Mouse (Mus musculus): ENCODE results near the gene Camk2g.

The Camk2g gene

DNA sequence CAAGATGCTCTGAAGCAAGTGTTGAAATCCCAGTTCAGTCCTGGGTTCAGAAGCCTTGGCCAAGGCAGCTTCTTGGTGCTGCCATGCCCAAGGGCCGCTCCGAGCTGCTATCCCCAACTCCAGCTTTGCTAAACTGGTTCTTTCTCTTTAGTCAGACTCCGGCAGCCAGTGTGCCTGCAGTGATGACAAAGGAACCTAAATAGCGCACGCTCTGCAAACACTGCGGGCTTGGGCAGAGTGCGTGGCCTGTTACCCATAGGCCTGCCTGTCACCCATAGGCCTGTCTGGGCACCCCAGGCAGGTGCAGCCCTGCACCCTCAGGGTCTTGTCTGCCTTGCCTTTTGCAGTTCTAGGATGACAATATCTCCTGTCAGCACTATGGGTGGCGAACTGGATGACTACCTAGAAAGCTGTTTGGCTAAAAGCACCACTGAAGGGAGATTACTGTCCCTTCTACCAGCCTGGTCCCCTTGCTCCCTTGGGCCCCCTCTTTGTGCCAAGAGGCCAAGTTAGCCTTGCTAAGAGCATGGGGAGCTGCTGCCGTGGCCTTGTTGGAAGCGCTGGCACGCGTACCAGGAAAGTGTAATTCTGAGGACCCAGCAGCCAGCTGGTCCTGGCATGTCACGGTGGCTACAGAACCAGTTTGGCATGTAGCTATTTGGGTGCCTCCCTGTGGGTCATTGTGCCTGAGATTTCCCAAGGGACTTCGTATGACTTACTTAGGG is 12.4 kb upstream of the Camk2g start:
- DNase-seq: peak; percentile 48

- DNase-seq: peak; percentile 86
Observed at GRCm38 (mm10) chr14:20804964-20805672, 11.2 kb upstream of the Camk2g start.

DNA sequence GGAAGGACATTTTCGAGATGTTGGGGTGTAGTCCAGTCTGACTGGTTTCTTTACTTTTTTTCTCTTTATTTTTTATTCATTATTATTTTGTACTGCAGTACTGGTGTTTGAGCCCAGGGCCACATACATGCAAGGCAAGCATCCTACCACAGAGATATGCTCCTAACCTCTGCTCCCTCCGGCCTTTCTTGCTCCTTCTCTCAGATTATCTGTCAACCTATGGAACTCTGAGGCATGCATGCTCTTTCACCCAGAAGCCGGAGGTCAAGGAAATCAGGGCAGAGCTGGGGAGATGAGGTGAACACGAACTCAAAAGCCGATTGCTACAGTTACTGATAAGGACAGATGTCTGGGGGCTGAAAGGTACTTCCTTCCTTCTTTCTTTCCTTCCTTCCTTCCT is 10.6 kb upstream of the Camk2g start:
- no peak for DNase-seq

DNA sequence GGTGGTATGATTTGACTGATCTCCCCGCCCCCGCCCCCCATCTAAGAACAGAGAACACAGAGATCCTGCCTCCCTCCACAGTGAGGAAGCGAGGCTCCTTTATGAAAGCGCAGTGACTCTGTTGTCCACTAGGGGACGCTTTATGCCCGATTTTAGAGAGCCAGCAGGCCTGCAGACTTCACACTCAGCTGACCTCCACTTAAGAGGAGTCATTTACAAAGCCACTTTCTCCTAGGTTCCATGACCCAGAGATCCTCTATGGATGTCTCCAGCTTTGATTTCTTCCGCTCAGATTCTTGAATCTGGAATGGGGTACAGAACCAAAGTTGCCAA is 9.7 kb upstream of the Camk2g start:
- DNase-seq: peak; percentile 89

GRCm38 (mm10) chr14:20802926-20803605 is 9.2 kb upstream of the Camk2g start:
- no peak for DNase-seq

DNA sequence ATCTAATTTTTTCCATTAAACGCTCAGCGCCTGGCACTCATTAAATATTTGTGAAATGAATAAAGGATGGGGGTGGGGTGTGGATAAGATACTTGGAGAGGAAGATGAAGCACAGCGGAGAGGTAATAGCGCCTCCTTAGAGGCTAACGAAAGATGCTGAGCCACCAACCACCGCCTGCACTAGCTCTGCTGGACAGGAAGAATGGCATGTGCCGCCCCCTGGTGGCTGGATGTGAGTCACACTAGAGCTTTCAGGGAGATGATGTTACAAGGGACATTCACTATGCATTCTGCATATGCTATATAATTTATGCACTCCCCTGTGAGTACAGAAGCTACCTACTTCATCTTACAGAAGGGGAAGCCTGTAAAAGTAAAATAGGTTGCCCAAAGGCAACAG is 4.9 kb upstream of the Camk2g start:
- peak; percentile 89 for DNase-seq

DNA sequence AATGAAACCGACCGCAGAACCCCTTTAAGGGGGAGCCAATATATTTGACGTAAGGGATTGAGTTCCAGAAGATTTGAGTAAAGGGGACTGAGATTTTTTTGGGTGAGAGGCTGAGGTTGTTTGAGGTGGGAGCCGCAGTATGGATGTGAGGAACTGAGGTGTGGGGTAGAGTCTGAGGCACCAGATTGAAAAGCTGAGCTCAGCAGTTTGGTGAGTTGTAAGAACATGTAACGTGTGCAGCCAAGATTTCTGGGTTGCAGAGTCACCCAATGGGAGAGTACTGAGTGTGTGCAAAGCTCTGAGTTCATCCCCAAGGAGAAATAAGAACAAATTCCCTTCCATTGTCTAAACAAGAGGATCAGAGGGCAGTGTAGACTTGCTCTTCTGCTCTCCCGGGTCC is 4.4 kb upstream of the Camk2g start:
- DNase-seq: no peak

GRCm38 (mm10) chr14:20796643-20797042 is 2.8 kb upstream of the Camk2g start:
- no peak for DNase-seq

- no peak for DNase-seq
Observed at GRCm38 (mm10) chr14:20796170-20796569, 2.3 kb upstream of the Camk2g start.

- no peak for DNase-seq
Observed at GRCm38 (mm10) chr14:20795423-20796152, 1.7 kb upstream of the Camk2g start.

GRCm38 (mm10) chr14:20794589-20794988 is 701 bp upstream of the Camk2g start:
- DNase-seq: no peak

- DNase-seq: no peak
Observed at GRCm38 (mm10) chr14:20792922-20793757, 748 bp downstream of the Camk2g start.

DNA sequence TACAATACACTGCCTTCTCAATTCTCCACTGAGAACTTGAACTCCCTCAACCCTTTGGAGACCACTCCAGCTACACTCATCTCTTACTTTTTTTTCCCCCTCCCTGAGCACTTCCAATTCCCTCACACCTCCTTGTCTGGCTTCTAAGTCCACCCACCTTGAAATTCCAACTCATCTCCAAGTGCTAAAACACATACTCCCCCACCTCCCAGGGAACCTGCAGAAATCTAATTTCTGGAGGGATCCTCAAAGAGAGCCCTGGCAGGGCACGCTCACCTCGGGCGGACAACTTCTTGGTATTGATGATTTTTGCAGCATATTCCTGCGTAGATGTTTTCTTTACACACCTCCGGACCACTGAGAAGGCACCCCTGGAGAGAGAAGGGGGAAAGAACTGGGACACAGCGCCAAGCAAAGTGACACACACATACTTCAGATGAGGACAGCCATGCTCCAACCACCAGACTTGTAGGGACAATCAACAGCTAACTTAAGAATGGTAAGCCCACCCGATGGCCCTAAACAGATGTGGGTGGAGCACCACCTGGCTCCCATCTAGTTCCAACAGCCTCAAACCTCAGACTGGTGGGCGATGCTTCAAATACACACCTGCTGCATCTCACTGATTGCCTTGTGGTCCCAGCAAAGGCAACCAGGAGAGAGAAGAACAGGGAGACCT is 1.5 kb downstream of the Camk2g start:
- no peak for DNase-seq

DNA sequence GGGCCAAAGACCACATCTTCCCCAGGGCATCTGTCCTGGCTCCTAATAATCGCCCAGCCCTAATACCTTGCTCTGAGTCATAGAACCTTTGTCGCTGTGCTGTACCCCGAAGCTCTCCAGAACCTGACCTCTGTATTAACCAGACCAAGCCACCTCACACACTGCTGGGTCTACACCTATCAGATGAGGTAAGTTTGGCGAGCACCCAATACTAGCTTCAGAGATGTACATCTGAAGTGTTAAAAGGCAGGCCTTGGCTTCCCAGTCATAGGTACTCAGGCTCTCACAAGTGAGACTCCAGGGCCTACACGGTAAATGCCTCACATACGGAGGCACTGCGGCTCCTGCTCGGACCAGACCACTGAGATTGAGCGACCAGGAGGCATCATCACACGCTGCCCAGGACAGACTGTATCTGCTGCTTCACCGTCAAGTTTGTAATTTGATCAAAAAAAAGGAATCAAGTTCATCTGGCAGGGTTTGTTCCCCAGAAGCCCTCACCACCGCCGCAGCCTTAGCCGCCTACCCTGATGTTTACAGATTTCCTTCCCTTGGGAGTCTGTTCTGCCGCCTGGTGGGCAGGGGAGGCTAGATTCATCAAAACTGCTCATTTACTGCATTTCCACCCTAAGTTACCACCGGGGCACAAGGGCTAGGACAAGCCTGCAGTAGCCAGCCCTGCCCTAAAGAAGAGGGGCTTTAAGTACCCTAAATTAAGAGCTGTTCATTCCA is 2.2 kb downstream of the Camk2g start:
- DNase-seq: no peak

DNA sequence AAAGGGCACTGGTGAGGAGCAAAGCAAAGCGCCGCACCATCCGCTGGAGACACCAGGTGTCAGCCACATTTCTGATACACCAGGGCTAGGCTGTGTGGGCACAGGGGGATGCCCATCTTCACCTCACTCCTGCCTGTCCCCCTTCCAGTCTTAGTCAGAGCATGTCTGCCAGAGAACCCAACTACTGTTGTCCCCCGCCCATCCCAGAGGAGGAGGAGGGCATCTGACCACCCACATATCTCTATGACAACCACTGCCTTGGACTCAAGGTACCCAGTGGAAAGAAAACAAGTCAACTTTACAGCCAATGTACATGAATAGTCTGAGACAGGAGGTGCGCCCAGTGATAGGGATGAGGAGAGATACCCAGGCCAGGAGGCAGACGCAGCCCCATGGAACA is 2.9 kb downstream of the Camk2g start:
- DNase-seq: no peak

GRCm38 (mm10) chr14:20790445-20790844 is 3.4 kb downstream of the Camk2g start:
- DNase-seq: no peak

DNA sequence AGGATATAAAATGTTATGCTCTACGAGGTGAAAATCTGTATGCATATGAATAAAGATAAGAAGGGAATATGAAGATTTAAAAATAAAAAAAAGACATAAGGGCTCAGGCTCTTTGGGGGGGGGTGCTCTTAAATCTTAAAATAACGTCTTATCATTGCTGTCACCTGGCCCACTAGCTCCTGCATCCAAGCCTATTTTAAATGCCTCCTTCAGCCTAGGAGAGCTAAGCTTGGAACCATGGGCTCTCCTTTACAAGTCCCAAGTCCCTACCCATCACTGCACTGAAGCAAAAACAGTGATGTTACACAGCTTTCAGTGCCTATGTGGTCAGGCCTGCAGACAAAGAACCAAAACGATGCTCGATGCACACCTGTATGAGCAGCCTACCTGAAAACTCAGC is 4.3 kb downstream of the Camk2g start:
- no peak for DNase-seq

- no peak for DNase-seq
Observed at GRCm38 (mm10) chr14:20788151-20788550, 5.7 kb downstream of the Camk2g start.

DNA sequence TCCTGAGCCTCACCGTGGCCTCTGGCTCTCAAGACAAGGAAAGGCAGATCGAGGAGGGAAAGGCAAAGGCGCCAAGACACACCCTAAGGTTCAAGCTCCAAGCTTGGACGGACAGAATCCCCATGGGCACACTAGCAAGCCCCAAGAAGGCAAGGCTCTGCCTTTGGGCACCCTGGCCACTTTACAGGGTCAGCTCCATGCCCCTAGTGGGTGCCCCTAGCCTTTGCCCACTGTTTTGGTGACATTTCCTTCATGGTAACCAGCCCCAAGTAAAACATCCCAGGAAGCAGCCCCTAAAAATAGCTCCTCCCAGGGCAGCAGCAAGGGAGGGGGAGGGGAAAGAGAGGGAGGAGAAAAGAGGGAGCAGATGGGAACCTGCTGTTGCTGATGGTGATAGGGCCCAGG is 7.3 kb downstream of the Camk2g start:
- no peak for DNase-seq

- no peak for DNase-seq
Observed at GRCm38 (mm10) chr14:20786020-20786419, 7.9 kb downstream of the Camk2g start.

- no peak for DNase-seq
Observed at GRCm38 (mm10) chr14:20785231-20785630, 8.7 kb downstream of the Camk2g start.
